Mouse (Mus musculus) left cerebral cortex, postnatal 25 days (tissue): Measurements from ENCODE around the gene Sohlh2. TPM values are rescaled to one million over a fixed set of nuclear protein-coding genes. Genes with fewer than 3 reads are reported as not detected.

Source experiments
- DNase-seq, 2 experiments: peaks; one replicate each; pipeline ENCODE4 v3.0.0; 2022; ENCODE audit warnings: low spot score in 2 of 2, mixed read lengths in 1 of 2
- intact Hi-C: fragments of 180-260 bp; cut with DNase I; formaldehyde crosslinking; loops from one replicate; pipeline ENCODE4 v1.15.1; 2025
- total RNA-seq, 2 experiments: library from RNA; stranded (reverse); gene quantifications; 2 replicates each; pipeline ENCODE4 v1.2.3; 2021

The Sohlh2 gene
- not detected for total RNA-seq

DNA sequence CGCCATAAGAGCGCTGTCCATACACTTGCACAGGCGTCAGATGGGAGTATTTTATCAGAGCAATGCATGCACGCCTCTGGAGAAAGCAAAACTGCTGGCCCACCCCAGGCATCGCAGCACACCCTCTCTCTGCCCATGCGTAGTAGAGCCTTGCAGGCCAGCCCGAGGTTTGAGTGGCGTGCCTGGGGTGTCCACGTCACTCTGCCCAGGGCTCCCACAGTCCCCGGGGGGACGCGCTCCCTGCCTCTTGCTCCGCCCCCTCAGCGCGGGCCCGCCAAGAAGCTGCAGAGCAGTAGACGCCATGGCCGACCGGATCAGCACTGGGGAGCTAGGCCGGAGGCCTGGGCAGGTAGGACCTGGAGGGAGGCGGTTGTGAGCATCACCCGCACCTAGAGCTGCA is at the start of gene Sohlh2:
TSS of gene Sohlh2 (plus strand) at position 263 of the 400 bp plus-strand sequence.
- intact Hi-C loops = no loop called here
- DNase-seq = no peak

DNA sequence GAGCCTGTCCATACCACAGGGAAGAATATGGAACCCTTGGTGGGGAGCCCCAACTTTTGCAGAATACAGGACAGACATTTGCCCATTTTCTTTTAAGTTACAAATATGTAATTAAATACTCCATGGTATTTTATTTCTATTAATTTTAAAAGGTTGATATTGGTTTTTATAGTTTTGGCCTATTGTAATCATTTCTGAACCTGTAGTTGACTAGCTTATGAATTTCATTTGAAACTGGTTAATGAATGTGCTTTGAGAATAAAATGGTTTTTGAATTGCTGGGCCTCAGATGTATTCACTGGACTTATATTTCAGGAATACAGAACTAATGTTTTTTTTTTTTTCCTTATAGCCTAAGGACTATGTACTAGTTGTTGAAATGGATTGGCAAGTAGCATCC is 44.8 kb upstream of the Sohlh2 start, which contains the start of gene Ccdc169:
TSS of gene Ccdc169 (plus strand) at position 301 of the 400 bp plus-strand sequence.
- intact Hi-C loops = no loop called here
- no peak for DNase-seq

DNA sequence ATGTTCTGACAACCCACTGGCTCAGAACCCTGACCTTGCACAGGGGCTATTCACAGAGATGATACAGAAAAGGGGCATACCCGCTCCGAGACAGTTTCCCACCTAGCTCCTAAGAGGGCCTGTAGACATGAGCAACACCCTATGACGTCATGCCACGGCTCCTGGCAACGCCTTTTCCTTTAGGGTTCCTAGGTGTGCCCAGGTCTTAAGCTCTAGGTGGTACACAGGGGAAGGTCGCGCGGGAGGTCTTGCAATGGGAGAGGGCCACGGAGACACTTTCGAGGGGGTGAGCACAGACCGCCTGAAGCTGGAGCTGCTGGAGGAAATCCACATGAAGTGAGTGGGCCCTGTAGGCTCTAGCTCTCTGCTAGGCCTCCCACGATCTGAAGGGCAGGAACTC is 42.0 kb upstream of the Sohlh2 start:
- intact Hi-C loops = no loop called here
- no peak for DNase-seq

DNA sequence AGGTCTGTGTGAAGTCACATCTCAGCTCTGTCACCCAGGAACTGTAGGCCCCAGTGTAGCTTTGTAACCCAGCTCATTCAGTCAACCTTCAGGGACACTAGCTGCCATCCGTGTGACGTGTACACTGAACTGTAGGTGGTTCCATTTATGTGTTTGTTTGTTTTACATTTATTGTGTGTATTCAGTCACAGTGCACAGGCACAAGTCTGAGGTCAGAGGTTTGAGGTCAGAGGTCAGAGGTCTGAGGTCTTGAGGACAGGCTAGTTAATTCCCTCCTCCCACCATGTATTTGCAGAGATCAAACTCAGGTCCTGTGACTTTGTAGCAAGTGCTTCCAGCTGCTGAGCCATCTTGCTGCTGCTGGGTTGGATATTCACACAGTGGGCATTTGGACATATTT is 40.4 kb upstream of the Sohlh2 start:
- DNase-seq = no peak
- intact Hi-C loops = no loop called here

DNA sequence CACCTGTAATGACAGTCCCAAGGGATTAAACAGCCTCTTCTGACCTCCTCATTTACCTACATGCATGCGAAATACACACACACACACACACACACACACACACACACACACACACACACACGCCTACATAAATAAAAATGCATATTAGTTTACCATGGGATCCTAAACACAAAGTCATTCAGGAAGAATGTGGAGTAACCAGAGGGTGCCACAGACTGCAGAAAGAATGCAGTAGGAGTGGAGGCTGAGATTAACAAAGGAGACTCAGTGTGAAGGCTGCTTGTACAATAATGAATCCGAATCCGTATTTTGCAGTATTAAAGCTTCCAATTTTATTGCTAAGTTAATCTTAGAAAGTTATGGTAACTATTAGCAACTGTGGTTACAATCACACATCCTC is 36.9 kb upstream of the Sohlh2 start:
- DNase-seq = no peak
- intact Hi-C loops = no loop called here

DNA sequence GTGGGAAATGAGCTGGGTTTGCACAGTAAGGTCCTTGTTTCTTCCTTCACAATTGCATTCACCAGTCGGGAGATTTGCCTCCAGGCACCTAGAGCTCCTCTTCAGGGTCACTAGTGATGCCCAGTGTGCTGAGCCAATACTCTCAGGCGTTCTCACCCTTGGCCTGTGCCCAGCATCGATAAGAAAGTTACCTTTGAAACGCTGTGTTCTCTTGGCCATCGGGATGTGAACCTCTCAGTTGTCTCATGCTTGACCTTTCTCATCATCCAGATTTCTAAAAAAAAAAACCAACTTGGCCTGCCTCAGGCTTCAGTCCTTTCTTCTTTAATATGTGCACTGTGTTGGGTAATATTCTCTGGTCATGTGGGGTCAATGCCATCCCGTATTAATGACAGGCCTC is 35.4 kb upstream of the Sohlh2 start:
- DNase-seq = no peak
- intact Hi-C loops = no loop called here

DNA sequence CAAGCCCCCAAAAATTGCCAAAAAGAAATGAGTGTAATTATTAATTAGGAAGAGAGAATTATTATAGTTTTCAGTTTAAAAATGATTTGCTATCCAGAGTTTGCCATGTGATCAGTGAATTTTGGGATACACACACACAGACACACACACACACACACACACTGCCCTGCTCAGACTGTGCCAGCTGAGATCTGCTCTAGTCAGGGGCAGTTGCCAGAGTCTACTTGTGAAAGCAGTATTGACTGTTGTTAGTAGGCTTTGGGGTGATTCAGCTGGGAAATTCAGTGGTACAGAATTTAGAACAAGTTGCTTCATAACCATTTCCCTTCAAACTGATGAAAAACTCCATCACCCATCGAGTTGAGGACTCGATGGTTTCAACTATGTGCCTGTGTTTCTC is 34.7 kb upstream of the Sohlh2 start:
- intact Hi-C loops = no loop called here
- no peak for DNase-seq

DNA sequence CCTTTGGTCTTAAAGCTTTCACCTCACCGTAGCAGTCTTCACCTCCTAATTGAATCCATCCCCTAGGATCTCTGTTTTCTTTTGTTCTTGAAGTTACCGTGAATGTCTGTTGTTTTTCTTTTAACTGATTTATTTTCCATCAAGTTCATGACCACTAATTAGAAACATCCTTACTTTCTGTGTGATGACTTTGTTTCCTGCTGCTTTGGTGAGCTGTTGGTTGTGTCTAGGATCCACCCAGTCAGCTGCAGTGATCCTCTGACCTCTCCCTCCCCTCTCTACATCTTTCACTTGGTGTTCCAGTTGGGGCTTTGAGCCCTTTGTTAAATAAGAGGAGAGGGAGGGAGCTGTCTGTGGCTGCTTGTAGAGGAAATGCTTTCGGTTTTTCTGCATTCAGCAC is 33.7 kb upstream of the Sohlh2 start:
- no peak for DNase-seq
- intact Hi-C loops = no loop called here

DNA sequence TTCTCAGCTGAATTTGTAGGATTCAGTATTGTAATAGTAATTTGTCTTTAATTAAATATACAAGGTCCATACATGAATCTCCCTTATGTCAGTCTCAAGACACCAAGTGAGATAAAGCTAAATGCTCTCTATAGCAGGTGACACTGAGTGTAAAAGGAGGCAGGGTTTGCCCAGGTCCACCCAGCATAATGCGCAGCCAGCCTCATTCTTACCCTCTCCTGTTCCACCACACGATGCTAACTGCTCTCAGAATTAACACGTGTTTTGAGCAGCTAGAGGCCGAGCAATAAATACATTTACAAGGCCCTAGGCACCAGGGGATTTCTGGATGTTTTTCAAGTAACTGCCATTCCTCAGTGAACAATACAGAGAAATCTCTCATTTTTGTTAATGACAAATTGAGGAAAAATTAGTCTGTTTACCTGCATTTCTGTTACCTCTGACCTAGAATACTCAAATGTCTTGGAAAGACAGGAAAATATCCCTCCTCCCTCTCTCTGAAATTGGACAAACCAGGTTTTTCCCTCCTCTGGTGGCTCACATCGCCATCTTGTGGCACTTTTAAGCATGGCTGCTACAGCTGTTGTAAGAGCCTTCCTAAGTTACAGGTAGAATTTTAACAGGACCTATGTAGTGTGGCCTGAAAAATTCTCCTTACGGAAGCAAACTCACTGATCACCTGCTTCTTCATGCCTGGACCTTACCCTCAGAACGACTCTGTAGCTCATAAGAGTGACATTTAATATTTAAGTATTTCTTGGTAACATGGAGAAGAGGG is 30.0 kb upstream of the Sohlh2 start:
- intact Hi-C loops = loop anchor here (1.0 to 5.0 kb wide), 4 partner anchors 72 to 335 kb away; partner anchors contain the start of gene Dclk1
- DNase-seq = peak; percentile 63 to 78

DNA sequence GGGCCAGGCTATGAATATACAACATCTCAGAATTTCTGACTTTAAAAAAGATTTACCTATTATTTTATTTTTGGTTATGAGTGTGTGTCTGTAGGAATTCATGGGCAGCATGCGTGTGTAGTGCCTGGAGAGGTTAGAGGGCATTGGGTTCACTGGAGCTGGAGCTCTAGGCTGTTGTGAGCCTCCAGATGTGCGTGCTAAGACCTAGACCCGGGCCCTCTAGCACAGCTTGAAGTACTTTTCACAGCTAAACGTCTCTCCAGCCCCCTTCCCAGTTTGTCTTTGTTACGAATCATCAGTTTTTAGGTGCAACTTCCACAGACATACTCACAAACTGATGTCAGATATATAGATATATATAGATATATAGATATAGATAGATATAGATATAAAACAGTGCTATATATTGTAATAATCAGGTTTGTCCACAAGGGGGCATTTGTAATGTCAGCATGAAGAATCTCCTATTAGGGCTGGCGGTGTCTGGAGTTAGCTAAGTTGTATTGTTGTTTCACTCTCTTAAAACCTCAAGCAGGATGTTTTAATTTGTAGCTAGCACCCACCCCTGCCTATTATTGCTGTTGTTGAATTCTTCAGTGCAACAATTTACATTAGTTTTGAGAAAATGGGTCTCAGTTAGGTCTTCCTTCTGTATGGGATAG is 29.0 kb upstream of the Sohlh2 start:
- DNase-seq = no peak
- intact Hi-C loops = loop anchor here (1.0 to 5.0 kb wide), 4 partner anchors 73 to 336 kb away; partner anchors contain the start of gene Dclk1

DNA sequence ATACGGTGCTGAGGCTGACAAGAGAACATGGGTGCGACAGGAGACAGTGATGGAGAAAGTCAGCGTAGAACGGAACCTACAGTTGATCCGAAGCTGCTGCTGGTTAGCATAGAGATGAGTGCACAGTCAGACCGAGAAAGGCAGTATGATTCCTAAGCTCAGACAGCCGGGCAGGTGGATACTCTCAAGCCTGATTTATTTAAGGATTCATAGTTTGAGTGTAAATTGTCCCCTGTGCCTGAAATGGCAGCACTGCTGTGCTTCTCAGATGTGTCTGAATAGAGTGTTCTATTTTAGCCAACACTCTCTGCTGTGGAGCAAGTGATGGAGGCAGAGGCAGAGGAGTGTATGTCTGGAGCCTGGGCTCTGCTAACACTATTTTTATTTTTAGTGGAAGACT is 27.7 kb upstream of the Sohlh2 start:
- DNase-seq = peak; percentile 39 to 87
- intact Hi-C loops = loop anchor here (5.0 kb wide), 1 partner anchor 337 kb away; no protein-coding TSS in a partner anchor

DNA sequence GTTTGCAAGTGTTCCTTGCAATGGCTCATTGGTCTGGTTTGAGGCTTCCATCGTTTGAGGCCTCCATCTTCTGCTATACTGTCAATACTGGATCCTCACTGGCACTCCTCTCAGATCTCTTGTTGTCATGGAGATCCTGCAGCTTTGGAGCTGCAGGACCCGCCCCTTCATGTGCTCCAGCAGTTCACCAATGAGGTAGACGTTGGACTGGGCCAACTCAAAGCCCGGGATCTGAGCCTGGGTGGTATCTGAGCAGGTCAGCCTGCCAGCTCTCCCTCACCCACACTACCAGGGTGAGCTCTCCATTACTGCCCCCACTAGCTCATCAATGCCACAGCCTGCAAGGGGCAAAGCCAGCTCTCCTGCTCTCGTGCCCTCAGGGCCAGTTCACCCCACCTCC is 24.4 kb upstream of the Sohlh2 start:
- intact Hi-C loops = no loop called here

DNA sequence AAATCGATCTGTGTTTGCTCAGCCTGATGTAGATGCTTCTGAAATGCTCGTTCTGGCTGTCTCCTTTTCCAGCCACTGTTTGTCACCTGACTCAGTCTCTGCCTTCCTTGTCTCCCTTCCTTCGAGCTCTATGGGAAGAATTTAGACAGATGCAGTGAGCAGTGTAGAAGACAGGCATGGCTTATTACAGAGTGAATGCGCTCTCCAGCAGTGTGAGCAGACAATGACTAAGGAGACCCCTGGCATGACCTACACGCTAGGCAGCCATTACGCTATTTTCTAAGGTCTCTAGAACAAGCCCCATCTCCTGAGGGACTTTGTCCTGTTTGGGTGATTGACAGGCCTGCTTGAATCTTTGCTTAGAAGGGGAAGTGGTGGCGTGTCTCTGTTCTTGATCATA is 20.7 kb upstream of the Sohlh2 start:
- DNase-seq = no peak
- intact Hi-C loops = no loop called here

More for the DNA sequence above, 24.4 kb upstream of the Sohlh2 start:
- DNase-seq = no peak

DNA sequence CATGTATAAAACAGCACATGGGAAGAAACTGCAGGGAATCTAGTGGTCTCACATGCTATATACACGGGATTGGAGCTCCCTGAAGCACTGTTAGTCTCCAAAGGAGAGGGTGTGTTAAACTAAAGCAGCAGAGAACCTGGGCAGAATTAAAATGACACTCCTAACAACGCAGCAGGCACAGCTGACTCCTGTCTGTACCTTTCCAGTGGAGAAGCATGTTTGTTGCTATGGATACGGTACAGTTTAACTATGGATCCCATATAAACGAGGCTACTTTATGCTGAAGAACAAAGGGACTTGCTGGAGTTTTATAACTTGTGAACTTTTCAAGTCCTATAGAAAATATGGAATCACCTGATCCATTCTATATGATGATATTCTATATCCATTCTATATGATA is 18.3 kb upstream of the Sohlh2 start:
- no peak for DNase-seq
- intact Hi-C loops = no loop called here

DNA sequence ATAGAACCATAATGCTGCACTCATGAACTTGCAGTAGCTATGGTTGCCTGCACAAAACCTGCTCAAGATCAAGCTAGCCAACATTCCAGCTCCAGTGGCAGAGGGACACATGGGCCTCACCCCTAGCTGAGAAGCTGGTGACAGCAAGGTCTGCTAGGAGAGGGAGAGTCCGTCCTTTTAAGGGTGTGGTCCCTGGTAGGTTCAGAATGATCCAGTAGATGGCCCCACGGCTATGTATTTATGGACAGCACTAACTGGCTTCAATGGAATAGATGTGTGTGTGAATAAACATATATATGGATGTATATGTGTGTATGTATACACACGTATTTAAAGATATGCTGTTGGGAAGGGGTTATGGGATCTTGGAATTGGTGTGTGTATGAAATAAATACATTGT is 9.3 kb upstream of the Sohlh2 start:
- DNase-seq = no peak
- intact Hi-C loops = no loop called here

DNA sequence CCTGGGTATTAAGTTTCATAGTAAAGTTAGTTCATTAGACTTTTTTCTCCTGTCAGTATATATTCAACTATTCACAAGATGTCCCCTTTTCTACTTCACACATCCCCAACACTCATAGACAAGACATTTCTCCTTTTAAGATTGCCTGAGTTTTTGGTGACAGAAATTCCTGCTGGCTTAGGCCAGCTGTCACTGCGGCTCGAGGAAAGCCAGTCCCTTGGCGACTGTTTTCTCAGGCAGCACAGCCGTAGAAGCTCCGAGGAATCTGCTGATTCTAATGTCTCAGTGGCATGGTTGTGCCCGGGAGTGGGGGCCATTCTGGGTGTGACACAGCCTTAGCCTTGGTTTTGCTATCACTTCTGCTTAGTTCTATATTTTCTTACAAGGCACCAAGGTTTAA is 4.6 kb upstream of the Sohlh2 start:
- intact Hi-C loops = no loop called here
- no peak for DNase-seq

DNA sequence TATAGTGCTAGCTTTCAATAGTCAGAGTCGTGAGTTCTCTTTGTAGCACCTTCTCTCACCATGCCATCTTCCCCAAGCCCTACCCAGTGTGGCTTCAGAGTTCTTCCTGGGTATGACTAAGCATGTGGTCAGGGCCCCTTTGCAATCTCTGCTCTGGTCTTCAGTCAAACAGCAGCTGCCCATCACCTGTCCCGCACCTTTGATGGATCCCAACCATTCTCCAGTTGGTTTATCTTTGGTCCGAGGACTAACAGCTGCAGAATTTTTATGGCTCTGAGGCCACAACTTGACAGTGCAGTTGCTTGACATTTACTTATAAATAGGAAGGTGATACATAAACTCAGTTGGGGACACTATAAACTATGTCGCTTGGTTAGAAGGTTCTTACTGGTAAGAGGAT is 9.8 kb downstream of the Sohlh2 start:
- DNase-seq = no peak
- intact Hi-C loops = no loop called here

DNA sequence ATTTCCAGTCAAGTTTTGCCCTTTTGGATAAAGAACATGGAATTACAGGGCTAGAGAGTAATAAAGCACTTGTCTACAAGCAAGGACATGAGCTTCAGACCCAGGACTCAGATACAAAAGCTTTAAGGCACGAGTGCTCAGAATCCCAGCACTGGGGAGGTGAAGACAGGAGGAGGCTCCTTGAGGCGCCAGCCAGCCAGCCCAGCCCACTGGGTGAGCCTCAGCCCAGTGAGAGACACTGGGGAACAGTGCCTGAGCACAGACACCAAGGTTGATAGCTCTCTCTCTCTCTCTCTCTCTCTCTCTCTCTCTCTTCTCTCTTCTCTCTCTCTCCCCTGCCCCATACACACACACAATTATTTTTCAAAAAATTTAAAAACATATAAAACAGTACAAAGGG is 11.5 kb downstream of the Sohlh2 start:
- no peak for DNase-seq
- intact Hi-C loops = no loop called here

DNA sequence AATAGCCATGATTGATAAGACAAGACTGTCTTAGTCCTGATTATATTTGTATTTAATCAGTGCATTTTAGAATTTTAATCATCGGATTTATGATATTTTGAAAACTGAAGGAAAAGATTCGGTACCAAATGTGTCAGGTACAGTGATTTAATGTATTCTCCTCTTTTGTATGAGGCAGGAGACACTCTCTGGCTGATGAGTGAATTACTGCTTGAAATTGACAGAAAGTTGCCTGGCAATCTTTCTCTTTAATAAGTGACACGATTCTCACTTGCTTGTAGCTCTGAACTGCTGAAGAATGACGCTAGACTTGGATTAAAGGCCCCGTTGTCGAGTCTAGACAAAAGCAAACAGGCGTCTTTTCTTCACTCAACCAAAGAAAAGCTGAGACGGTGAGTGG is 13.0 kb downstream of the Sohlh2 start:
- no peak for DNase-seq
- intact Hi-C loops = no loop called here

DNA sequence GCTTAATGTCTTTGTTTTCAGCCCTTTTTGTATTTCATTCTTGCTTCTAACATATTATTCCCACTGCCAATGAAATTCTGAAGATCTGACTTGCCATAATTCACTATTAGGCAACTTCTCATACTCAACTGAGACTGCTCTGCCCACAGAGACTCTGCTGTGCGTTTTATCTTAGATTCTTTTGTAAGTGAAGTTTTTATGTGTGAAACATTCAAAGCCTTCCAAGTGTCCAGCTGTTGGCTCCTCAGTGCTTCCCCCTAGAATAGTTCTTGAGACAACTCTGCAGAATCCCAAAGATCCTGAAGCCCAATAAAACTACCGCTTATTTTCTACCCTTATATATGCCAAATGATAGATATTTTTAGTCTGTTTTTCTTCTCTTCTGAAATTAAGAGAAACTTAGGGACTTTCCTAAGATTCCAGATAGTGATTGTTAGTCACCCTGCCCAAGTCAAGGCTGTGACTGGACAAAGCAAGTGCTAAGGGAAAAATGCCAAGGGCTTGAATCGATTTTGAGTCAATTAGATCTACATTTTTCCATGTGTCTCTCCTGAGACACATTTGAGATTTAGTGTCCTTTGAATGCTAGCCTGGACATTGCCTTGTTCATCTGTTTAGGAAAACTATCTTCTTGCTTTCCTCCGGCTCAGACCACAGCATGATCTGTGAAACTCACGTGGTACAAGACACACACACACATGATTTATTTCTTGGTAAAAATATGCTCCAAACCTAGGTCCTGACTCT is 13.9 kb downstream of the Sohlh2 start:
- intact Hi-C loops = no loop called here
- DNase-seq = no peak

DNA sequence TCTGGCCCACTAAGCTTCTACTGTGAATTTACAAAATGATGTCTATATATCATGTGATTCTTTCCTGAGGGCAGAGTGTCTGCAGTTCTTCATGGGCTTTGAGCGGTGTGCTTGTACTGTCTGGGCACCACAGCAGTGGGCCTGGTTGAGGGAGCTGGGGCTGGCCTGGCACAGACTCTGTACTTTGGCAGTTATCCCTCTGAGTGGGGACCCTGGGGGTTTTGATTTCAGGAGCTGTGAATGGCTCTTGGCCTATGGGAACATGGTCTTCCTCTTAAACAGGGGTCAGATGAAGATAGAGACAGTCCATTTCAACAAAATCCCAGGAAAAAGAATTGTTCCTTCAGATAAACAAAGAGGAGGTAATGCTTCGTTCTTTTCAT is 14.5 kb downstream of the Sohlh2 start:
- DNase-seq = no peak
- intact Hi-C loops = no loop called here
